Mouse (Mus musculus) midbrain, embryonic 11.5 days (tissue): ENCODE measurements around the gene Vps36. TPM values are rescaled to one million over a fixed set of nuclear protein-coding genes. Genes with fewer than 3 reads are reported as not detected.

Experiments used
- ATAC-seq: fragments of 200-750 bp; cut with Nextera tagmentation; 2 replicates; pipeline ENCODE4 v1.8.0; 2017; ENCODE audit warnings: moderate TSS enrichment, moderate library complexity; ENCODE audit not compliant: low FRiP score
- DNase-seq: peaks from one replicate; pipeline ENCODE4 v3.0.0; 2015; ENCODE audit warnings: low spot score; ENCODE audit errors: missing footprints
- H3K27ac ChIP-seq: fragments of 300-500 bp; sonication (generic); 2 replicates; pipeline ENCODE4 v1.5.1; 2014; ENCODE audit warnings: low read depth, low read length
- H3K27me3 ChIP-seq: fragments of 300-500 bp; sonication (generic); 2 replicates; pipeline ENCODE4 v1.6.1; 2014; ENCODE audit warnings: mild to moderate bottlenecking, low read length, moderate library complexity, mixed read lengths; ENCODE audit not compliant: control insufficient read depth, insufficient read depth
- H3K36me3 ChIP-seq: fragments of 300-500 bp; sonication (generic); 2 replicates; pipeline ENCODE4 v1.6.1; 2014; ENCODE audit warnings: mild to moderate bottlenecking, low read length, moderate library complexity, mixed read lengths; ENCODE audit not compliant: control insufficient read depth, insufficient read depth
- H3K4me1 ChIP-seq: fragments of 300-500 bp; sonication (generic); 2 replicates; pipeline ENCODE4 v1.6.1; 2014; ENCODE audit warnings: low read length; ENCODE audit not compliant: control insufficient read depth, insufficient read depth
- H3K4me2 ChIP-seq: fragments of 300-500 bp; sonication (generic); 2 replicates; pipeline ENCODE4 v1.6.1; 2014; ENCODE audit warnings: mild to moderate bottlenecking, moderate library complexity
- H3K4me3 ChIP-seq: fragments of 300-500 bp; sonication (generic); 2 replicates; pipeline ENCODE4 v1.5.1; 2014; ENCODE audit warnings: low read depth, low read length
- H3K9ac ChIP-seq: fragments of 300-500 bp; sonication (generic); 2 replicates; pipeline ENCODE4 v1.6.1; 2014; ENCODE audit warnings: low read length
- H3K9me3 ChIP-seq: fragments of 300-500 bp; sonication (generic); 2 replicates; pipeline ENCODE4 v1.6.1; 2016; ENCODE audit warnings: low read length; ENCODE audit not compliant: control insufficient read depth
- WGBS: fragments of 180-500 bp; shearing (Covaris S2); extraction: QIAGEN DNeasy Blood & Tissue Kit; methylation state at CpG from one replicate; pipeline ENCODE4 v1.1.7; 2014; 5-methylcytosine and 5-hydroxymethylcytosine counted together
- polyA plus RNA-seq: library from polyadenylated mRNA; unstranded; fragments of >200 nt; fragmentation: Nextera tagmentation; extraction: Ambion mirVana; gene quantifications from 2 replicates; pipeline ENCODE4 v1.2.1, GENCODE M21; 2014

The Vps36 gene
- polyA plus RNA-seq, 1 experiment from 2014 or later: 43.7 TPM

- no peak overlapping the region for H3K27ac ChIP-seq
- H3K9ac ChIP-seq: no peak overlapping the region
- H3K4me1 ChIP-seq: no peaks in the 10 kb centered on the region
- no peak overlapping the region for H3K4me3 ChIP-seq
- H3K27me3 ChIP-seq: no peaks in the 10 kb centered on the region
- H3K4me2 ChIP-seq: no peak overlapping the region
- H3K36me3 ChIP-seq: no peaks in the 10 kb centered on the region
- no peaks in the 10 kb centered on the region for H3K9me3 ChIP-seq
- DNase-seq (no peak), ATAC-seq (no peak)
- 76% methylated on average over 1 of the region's 1 CpGs for WGBS
Measured at GRCm38 (mm10) chr8:22245663-22246062, 53.1 kb downstream of the Vps36 start.

- peak; percentile 49 for DNase-seq
- H3K27ac ChIP-seq: no peak overlapping the region
- no peaks in the 10 kb centered on the region for H3K9me3 ChIP-seq
- H3K4me2 ChIP-seq: no peak overlapping the region
- H3K4me3 ChIP-seq: no peak overlapping the region
- no peak for ATAC-seq
- WGBS: 87% methylated on average over 12 of the region's 12 CpGs
- H3K4me1 ChIP-seq: no peaks in the 10 kb centered on the region
- H3K27me3 ChIP-seq: no peaks in the 10 kb centered on the region
- H3K9ac ChIP-seq: no peak overlapping the region
- H3K36me3 ChIP-seq: no peaks in the 10 kb centered on the region
Measured at GRCm38 (mm10) chr8:22247956-22248355, 55.3 kb downstream of the Vps36 start.

GRCm38 (mm10) chr8:22249080-22249479, 56.5 kb downstream of the Vps36 start:
- Histone ChIP-seq H3K9me3 (no peaks in the 10 kb centered on the region; the same call in 1 of the 2 replicates), H3K36me3 (no peaks in the 10 kb centered on the region), H3K9ac (no peak overlapping the region), H3K27ac (no peak overlapping the region), H3K4me1 (no peaks in the 10 kb centered on the region), H3K4me3 (no peak overlapping the region), H3K4me2 (no peak overlapping the region), H3K27me3 (no peaks in the 10 kb centered on the region)
- peak; percentile 69 for DNase-seq
- WGBS: 86% methylated on average over 9 of the region's 9 CpGs
- no peak for ATAC-seq

- Histone ChIP-seq H3K36me3 (no peaks in the 10 kb centered on the region), H3K9ac (no peak overlapping the region), H3K4me2 (no peak overlapping the region), H3K4me3 (no peak overlapping the region), H3K27ac (no peak overlapping the region), H3K27me3 (no peaks in the 10 kb centered on the region), H3K4me1 (no peaks in the 10 kb centered on the region), H3K9me3 (no peaks in the 10 kb centered on the region; the same call in 1 of the 2 replicates)
- ATAC-seq: no peak
- 86% methylated on average over 18 of the region's 18 CpGs for WGBS
- DNase-seq: no peak
Measured at GRCm38 (mm10) chr8:22258946-22259450, 66.4 kb downstream of the Vps36 start.

- no peak for ATAC-seq
- H3K9me3 ChIP-seq: no peaks in the 10 kb centered on the region
- no peaks in the 10 kb centered on the region for H3K36me3 ChIP-seq
- H3K4me3 ChIP-seq: no peak overlapping the region
- no peak for DNase-seq
- H3K4me1 ChIP-seq: no peaks in the 10 kb centered on the region
- H3K27me3 ChIP-seq: no peaks in the 10 kb centered on the region
- no peak overlapping the region for H3K4me2 ChIP-seq
- 75% methylated on average over 12 of the region's 12 CpGs for WGBS
- H3K27ac ChIP-seq: no peak overlapping the region
- no peak overlapping the region for H3K9ac ChIP-seq
Measured at GRCm38 (mm10) chr8:22259531-22259930, 66.9 kb downstream of the Vps36 start.

GRCm38 (mm10) chr8:22260091-22260722, 67.6 kb downstream of the Vps36 start:
- no peak overlapping the region for H3K4me2 ChIP-seq
- no peaks in the 10 kb centered on the region for H3K36me3 ChIP-seq
- no peaks in the 10 kb centered on the region for H3K27me3 ChIP-seq
- 53% methylated on average over 9 of the region's 9 CpGs for WGBS
- DNase-seq (no peak), ATAC-seq (no peak)
- no peaks in the 10 kb centered on the region for H3K4me1 ChIP-seq
- no peaks in the 10 kb centered on the region for H3K9me3 ChIP-seq
- H3K9ac ChIP-seq: no peak overlapping the region
- no peak overlapping the region for H3K4me3 ChIP-seq
- H3K27ac ChIP-seq: no peak overlapping the region

GRCm38 (mm10) chr8:22262267-22262666, 69.7 kb downstream of the Vps36 start:
- no peaks in the 10 kb centered on the region for H3K4me1 ChIP-seq
- no peak overlapping the region for H3K4me2 ChIP-seq
- H3K9me3 ChIP-seq: no peaks in the 10 kb centered on the region
- H3K36me3 ChIP-seq: no peaks in the 10 kb centered on the region
- 87% methylated on average over 3 of the region's 3 CpGs for WGBS
- no peak overlapping the region for H3K27ac ChIP-seq
- no peak for DNase-seq
- H3K27me3 ChIP-seq: no peaks in the 10 kb centered on the region
- ATAC-seq: no peak
- H3K4me3 ChIP-seq: no peak overlapping the region
- H3K9ac ChIP-seq: no peak overlapping the region

- Histone ChIP-seq H3K27ac (no peak overlapping the region), H3K9me3 (no peaks in the 10 kb centered on the region), H3K4me1 (no peaks in the 10 kb centered on the region), H3K4me2 (no peak overlapping the region), H3K4me3 (no peak overlapping the region), H3K27me3 (no peaks in the 10 kb centered on the region), H3K9ac (no peak overlapping the region), H3K36me3 (no peaks in the 10 kb centered on the region)
- no peak for ATAC-seq
- 75% methylated on average over 6 of the region's 6 CpGs for WGBS
- no peak for DNase-seq
Measured at GRCm38 (mm10) chr8:22264292-22264691, 71.7 kb downstream of the Vps36 start.

GRCm38 (mm10) chr8:22264787-22265186, 72.2 kb downstream of the Vps36 start:
- Histone ChIP-seq H3K4me2 (no peak overlapping the region), H3K9ac (no peak overlapping the region), H3K4me3 (no peak overlapping the region), H3K27ac (no peak overlapping the region), H3K27me3 (no peaks in the 10 kb centered on the region), H3K36me3 (no peaks in the 10 kb centered on the region), H3K4me1 (no peaks in the 10 kb centered on the region), H3K9me3 (no peaks in the 10 kb centered on the region)
- WGBS: 91% methylated on average over 6 of the region's 6 CpGs
- no peak for ATAC-seq
- DNase-seq: no peak
